Mouse (Mus musculus): ENCODE measurements around the gene Fam206a. TPM values are rescaled to one million over a fixed set of nuclear protein-coding genes. Genes with fewer than 3 reads are reported as not detected.

Gene Fam206a
- polyA plus RNA-seq, 1 experiment: 4.3 TPM

GRCm38 (mm10) chr4:56855935-56856334, 53.8 kb downstream of the Fam206a start:
- DNase-seq: no peak
- H3K4me1 ChIP-seq (ENCODE audit: control insufficient read depth, insufficient read depth, low read length): peaks cover 2% of the 10 kb centered on the region; the same call in 1 of the 2 replicates
- no peak for TF ChIP-seq CTCF (conservative IDR thresholded peaks at IDR 0.05; ENCODE audit: insufficient read depth, insufficient read length, low read depth, low read length)
- TF ChIP-seq POLR2A (IDR thresholded peaks at IDR 0.05; ENCODE audit: low read depth, low read length): no peak
- H3K27me3 ChIP-seq (replicated peaks; ENCODE audit: control insufficient read depth, insufficient read depth, low read length): no peaks in the 10 kb centered on the region
- H3K4me3 ChIP-seq (ENCODE audit: insufficient read depth, low read depth, low read length): no peak overlapping the region
- H3K36me3 ChIP-seq (ENCODE audit: control insufficient read depth, insufficient read depth, low read length): no peaks in the 10 kb centered on the region
- WGBS: 97% methylated on average over 5 of the region's 5 CpGs
- H3K27ac ChIP-seq (ENCODE audit: insufficient read depth, low read depth, low read length): no peak overlapping the region

DNA sequence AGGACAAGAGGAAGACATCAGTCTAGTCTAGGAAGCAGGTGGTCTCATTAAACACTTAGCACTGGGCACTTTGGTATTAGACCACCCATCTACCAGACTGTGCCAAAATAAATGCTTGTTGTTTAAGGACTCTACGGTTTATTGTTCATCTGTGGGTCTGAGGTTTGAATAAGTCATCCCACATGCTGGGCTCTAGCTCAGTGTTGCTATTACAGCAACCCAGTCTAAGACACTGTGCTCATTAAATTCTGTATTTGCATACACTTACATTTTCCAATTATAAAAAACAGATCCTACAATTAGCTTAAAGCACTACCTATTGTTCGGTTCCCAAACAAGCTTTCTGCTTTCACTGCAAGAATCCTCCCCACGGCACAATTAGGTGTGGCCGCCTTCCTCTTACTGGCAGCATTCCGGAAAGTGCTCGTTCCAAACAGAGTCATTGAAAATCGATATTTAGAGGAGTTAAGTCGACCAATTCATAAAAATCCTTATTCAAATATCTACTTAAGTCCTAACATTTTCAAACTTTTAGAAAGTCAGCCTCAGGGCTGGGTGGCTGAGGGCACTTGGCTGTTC, 54.3 kb downstream of the Fam206a start:
- Histone ChIP-seq H3K4me3 (ENCODE audit: insufficient read depth, low read depth, low read length) (no peak overlapping the region), H3K36me3 (ENCODE audit: control insufficient read depth, insufficient read depth, low read length) (no peaks in the 10 kb centered on the region), H3K4me1 (ENCODE audit: control insufficient read depth, insufficient read depth, low read length) (peaks cover 2% of the 10 kb centered on the region; the same call in 1 of the 2 replicates), H3K27ac (ENCODE audit: insufficient read depth, low read depth, low read length) (no peak overlapping the region), H3K27me3 (replicated peaks; ENCODE audit: control insufficient read depth, insufficient read depth, low read length) (no peaks in the 10 kb centered on the region)
- 82% methylated on average over 8 of the region's 8 CpGs for WGBS
- no peak for DNase-seq
- no peak for TF ChIP-seq CTCF (conservative IDR thresholded peaks at IDR 0.05; ENCODE audit: insufficient read depth, insufficient read length, low read depth, low read length)
- no peak for TF ChIP-seq POLR2A (IDR thresholded peaks at IDR 0.05; ENCODE audit: low read depth, low read length)

DNA sequence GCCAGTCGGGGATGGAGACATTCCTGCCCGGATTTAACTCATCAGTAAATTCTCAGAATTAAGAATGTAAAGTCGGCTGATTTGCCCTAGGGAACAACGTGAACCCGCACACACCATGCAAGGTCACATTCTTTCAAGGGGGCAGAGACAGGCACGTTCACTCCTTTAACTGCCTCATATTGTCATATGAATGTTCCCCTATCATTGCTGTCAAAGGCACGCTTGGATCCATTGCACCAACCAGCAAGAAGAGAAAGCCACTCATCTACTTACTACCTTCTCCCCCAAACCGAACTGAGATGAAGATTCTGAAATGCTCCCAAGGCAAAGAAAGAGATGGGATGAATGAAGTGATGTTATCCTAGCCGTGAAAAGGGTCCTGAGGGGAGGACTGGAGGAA, 56.6 kb downstream of the Fam206a start:
- H3K36me3 ChIP-seq (ENCODE audit: control insufficient read depth, insufficient read depth, low read length): no peaks in the 10 kb centered on the region
- H3K4me1 ChIP-seq (ENCODE audit: control insufficient read depth, insufficient read depth, low read length): peaks cover 2% of the 10 kb centered on the region; the same call in 1 of the 2 replicates
- 39% methylated on average over 9 of the region's 9 CpGs for WGBS
- no peak overlapping the region for H3K4me3 ChIP-seq (ENCODE audit: insufficient read depth, low read depth, low read length)
- TF ChIP-seq POLR2A (IDR thresholded peaks at IDR 0.05; ENCODE audit: low read depth, low read length): no peak
- no peak for TF ChIP-seq CTCF (conservative IDR thresholded peaks at IDR 0.05; ENCODE audit: insufficient read depth, insufficient read length, low read depth, low read length)
- DNase-seq: no peak
- no peak overlapping the region for H3K27ac ChIP-seq (ENCODE audit: insufficient read depth, low read depth, low read length)
- no peaks in the 10 kb centered on the region for H3K27me3 ChIP-seq (replicated peaks; ENCODE audit: control insufficient read depth, insufficient read depth, low read length)

Other genes starting within 250 kb of the Fam206a start
- not detected in 2 replicates for gene Gm26657, start 62.3 kb upstream of the Fam206a start, polyA plus RNA-seq (2012; rRNA removed)
- gene Actl7b, start 60.9 kb upstream of the Fam206a start, polyA plus RNA-seq (2012; rRNA removed): 0.25 and 0.57 TPM in 2 replicates
- gene Actl7a, start 58.9 kb upstream of the Fam206a start, polyA plus RNA-seq (2012; rRNA removed): 0.07 and 0.16 TPM in 2 replicates
- 10.2 and 11.1 TPM in 2 replicates for gene Elp1, start within 50 bp of the Fam206a start, polyA plus RNA-seq (2012; rRNA removed)
- 14.3 and 14.4 TPM in 2 replicates for gene Ctnnal1, start 62.8 kb downstream of the Fam206a start, polyA plus RNA-seq (2012; rRNA removed)
- gene Tmem245, start 145.1 kb downstream of the Fam206a start, polyA plus RNA-seq (2012; rRNA removed): 13.8 and 15.2 TPM in 2 replicates
- 0.02 and 0.03 TPM in 2 replicates for gene Frrs1l, start 188.0 kb downstream of the Fam206a start, polyA plus RNA-seq (2012; rRNA removed)